Mouse (Mus musculus): Measurements from ENCODE around the gene Tnpo2.
"Not testable (repeated sequence)": the region's sequence is repeated elsewhere in the genome, so short reads cannot be mapped to it uniquely, and the experiment has no call there.

Gene Tnpo2

DNA sequence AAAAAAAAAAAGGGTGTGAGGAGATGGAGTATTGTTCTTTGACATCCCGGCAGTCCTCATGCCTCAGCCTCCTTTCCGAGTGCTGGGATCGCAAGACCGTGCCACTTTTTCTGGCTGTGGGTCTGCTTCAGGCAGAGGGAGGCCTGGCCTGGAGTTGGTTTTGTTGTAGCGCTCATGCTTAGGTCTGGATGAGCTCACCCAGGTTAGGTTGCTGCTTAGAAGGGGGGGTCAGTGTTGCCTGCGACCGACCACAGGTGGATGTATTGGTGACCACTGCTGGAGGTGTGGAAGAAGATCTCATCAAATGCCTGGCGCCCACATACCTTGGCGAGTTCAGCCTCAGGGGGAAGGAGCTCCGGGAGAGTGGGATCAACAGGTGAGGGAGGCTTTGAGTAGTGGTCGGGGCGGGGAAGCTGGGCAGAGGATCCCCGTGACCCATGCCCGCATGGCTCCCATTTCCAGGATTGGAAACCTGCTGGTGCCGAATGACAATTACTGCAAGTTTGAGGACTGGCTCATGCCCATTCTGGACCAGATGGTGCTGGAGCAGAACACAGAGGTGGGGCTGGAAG is 36.4 kb downstream of the Tnpo2 start:
- no peak for DNase-seq (ENCODE audit: low spot score)

DNA sequence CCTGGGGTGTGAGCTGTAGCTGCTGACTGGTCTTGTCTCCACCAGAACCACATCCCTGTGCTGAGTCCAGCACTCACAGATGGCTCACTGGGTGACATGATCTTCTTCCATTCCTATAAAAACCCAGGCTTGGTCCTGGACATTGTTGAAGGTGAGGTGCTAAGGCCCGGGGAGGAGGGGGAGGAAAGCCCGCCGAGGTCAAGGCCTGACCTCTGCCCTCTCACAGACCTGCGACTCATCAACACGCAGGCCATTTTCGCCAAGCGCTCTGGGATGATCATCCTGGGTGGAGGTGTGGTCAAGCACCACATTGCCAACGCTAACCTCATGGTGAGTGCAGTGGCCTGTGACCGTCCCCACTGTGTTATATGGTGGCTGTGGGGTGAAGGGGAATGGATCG is 37.5 kb downstream of the Tnpo2 start:
- DNase-seq (ENCODE audit: low spot score) = no peak

DNA sequence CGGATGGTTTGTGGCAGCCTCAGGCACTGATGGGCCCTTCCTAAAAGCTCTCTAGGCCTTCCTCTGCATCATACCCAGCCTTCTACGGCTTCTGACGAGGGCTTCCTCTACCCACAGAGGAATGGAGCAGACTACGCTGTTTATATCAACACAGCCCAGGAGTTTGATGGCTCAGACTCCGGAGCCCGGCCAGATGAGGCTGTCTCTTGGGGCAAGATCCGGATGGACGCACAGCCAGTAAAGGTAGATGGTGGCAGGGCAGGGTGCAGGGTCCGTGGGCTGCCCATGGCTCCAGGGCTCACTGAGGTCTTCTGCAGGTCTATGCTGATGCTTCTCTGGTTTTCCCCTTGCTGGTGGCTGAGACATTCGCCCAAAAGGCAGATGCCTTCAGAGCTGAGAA is 37.9 kb downstream of the Tnpo2 start:
- no peak for DNase-seq (ENCODE audit: low spot score)

DNA sequence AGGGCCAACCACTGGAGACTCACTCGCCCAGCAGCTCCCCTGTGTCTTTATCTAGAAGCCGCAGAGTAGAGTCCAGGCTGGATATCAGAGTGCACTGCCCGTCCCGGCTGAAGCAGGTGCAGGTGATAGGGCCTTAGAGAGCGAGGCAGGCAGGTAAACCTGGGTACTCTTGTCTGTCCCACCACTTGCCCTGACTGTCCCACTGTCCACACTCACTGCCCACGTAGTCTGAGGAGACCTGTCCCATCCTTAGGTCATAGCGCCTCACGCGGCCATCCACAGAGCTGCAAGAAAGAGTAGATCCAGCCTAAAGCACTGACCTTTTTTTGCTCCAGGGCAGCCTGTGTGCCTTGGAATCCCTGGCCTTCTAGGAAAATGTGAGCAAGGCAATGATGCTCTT is 39.3 kb downstream of the Tnpo2 start:
- no peak for DNase-seq (ENCODE audit: low spot score)

DNA sequence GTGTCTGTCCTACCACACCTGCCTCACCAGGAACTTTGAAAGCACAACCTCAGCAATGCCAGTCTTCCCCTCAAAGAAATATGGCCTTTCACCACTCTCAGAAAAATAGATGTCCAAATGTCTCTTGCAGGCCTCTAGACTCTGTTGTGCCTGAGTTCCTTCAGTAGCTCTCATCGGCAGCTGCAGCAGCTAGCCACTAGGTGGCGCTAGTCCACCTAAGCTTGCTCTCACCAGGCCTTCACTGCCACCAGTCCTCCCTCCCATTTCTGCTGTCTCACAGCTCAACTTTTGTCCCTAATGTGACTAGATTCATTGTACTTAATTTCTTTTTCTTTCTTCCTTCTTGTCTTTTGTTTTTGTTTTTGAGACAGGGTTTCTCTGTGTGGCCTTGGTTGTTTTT is 40.3 kb downstream of the Tnpo2 start:
- DNase-seq (ENCODE audit: low spot score) = peak; percentile 81

DNA sequence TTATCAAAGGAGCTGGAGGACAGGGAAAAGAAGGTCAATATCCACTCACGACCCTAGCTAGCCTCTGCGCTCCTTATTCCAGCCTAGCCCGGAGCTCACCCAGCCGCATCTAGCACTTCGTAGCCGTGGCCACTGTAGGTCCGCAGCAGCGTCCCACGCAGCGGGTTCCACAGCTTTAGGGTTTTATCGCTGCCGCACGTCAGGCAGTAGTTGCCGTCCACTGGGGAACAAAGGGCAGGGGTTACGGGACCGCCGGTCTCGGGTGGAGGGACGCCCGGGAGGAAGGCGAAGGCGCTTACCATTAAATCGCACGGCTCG is 43.5 kb downstream of the Tnpo2 start:
- DNase-seq (ENCODE audit: low spot score) = no peak

DNA sequence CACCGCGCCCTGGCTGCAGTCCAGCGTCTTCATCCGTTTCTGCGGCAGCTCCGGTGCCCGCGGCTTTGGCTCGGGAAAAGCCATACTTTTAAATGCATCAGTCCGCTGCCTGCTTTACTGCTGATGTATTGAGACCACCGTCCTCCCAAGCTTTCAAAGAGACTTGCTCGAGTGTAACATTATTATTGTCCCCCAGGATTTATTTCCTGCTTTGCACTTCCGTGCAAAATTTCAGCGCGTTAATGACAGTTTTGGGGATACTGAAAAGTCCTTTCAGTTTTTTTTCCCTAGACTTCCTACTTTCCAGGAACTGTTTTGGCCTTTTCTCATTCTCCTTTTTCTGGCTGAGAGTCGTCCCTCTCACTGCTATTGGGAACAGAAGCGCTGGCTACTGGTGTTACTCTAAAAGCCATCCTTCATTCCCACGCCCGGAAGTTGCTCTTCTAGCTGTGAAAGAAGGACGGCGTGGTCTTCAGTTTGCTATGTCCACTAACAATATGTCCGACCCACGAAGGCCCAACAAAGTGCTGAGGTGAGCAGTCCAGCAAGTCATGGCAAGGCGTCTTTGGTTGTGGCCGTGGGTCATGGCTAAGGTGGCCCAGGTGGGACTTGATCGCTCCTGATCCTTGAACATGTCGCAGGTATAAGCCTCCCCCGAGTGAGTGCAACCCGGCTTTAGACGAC is 44.0 kb downstream of the Tnpo2 start, which contains the start of gene Wdr83os:
TSS of gene Wdr83os (plus strand) at position 209 of the 684 bp plus-strand sequence.
- no peak for DNase-seq (ENCODE audit: low spot score)

DNA sequence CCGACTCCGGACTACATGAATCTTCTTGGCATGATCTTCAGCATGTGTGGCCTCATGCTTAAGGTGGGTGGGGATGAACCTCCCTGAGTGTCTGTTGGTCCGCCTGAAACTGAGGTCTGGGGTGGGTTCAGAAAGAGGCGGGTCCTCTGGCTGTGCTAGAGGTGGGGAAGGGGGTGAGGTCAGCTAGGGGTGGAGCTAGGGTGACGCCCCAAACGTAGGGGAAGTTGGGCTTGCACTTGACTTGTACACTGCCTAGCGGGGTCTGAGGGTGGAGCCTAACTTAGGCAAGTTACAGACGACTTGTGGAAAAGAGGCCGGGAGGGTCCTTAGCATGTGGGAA is 44.5 kb downstream of the Tnpo2 start, which contains the start of gene Wdr83:
TSS of gene Wdr83 (minus strand) at position 91 of the 340 bp plus-strand sequence.
- DNase-seq (ENCODE audit: low spot score) = no peak

DNA sequence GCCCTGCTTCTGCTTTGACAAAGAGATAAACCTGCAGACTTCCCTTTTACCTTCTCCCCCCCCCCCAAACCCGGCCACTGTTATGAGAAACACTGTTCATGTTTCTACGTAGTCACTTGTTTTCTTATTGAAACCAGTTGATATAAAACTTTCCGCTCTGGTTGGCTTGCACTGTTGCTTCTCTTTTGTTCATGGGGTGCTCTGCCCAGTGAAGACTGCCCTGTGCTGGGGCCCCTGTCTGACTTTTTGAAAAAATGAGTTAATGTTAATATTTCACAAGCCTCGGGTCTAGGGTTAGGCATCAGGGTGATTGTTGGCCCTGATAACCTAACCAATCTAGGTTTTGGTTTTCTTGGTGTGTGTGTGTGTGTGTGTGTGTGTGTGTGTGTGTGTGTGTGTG is 45.5 kb downstream of the Tnpo2 start:
- not testable (repeated sequence) for DNase-seq (ENCODE audit: low spot score)

DNA sequence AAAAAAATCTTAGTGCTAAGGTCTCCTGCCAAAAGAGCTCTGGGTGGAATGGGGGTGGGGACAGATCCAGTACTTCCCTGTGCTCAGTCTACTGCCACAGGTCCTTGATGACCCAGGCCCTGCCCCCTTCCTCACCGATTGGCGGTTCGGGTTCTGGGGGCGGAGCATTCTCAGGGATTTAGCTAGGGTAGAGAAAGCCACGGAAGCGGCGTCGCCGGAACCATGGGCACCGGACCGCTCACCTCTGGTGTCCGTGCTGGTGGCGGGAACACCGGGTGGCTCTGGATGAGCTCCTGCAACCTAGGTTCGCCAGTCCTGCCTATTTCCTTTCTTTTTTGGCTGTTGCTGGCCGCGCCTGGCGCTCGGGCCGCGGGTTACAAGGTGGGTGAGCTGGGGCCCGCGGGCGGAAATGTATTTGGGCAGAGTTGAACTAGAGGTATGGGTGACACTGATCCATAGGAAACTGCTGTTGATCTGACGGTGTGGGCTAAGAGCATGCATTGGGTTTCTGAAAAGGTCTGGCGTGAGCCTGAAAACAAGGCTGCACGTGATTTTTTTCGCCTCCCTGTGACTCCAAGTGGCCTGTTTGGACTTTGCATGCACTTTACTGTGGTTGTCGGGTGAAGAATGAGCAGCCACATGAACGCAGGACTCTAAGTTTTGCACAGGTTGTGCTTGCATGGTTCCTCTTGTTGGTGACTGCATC is 46.5 kb downstream of the Tnpo2 start, which contains the start of gene Man2b1:
TSS of gene Man2b1 (plus strand) at position 163 of the 706 bp plus-strand sequence.
- DNase-seq (ENCODE audit: low spot score) = peak; percentile 83

DNA sequence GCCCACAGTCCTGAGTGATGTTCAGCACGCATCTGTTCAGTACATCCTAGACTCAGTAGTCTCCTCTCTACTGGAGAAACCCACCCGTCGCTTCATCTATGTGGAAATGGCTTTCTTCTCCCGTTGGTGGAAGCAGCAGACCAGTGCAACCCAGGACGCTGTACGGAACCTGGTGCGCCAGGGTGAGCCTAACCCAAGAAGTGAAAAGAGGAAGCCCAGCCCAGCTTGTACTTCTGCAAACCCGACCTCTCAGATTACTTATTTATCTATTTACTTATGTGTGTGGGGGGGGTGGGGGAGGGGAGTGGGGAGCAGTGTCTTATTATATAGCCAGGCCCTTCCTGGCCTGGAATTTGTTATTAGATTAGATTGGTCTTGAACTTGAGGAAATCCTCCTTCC is 47.9 kb downstream of the Tnpo2 start:
- DNase-seq (ENCODE audit: low spot score) = no peak

DNA sequence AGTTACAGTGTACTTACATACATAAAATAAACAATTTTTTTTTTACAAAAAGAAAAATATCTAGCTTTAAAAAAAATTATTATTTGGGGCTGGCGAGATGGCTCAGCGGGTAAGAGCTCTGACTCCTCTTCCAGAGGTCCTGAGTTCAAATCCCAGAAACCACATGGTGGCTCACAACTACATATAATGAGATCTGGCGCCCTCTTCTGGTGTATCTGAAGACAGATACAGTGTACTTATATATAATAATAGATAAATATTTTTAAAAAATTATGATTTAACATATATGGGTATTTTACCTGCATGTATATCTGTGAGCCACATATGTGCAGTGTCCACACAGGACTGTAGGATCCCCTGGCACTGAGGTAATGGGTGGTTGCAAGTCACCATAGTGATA is 49.5 kb downstream of the Tnpo2 start:
- no peak for DNase-seq (ENCODE audit: low spot score)

DNA sequence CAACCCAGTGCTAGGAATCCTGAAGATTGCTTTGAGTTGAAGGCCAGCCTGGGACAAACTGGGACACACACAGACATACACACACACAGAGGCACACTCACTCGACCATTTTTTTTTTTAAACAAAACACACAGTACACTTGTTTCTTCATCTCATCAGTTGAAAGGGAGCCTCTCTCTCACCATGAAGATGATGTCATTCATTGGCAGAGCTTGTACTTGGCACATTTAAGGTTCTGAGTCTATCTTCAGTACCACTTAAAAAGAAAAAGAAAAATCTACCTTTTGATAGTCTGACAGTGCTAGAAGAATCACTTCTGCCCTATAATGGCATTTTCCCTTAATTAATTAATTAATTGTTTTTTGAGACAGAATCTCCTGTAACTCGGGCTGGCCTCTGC is 52.1 kb downstream of the Tnpo2 start:
- no peak for DNase-seq (ENCODE audit: low spot score)

DNA sequence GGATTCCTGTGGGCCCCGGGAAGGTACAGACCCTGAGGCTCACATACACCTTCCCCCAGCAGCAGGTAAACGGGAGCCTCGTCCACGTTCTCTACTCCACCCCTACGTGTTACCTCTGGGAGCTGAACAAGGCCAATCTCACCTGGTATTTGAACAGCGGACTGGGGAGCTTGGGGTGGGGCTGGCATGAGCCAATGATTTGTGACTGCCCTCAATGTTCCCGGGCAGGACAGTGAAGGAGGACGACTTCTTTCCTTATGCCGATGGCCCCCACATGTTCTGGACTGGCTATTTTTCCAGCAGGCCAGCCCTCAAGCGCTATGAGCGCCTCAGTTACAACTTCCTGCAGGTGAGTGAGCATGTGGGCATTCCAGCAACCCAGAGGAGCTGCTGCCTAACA is 54.1 kb downstream of the Tnpo2 start:
- no peak for DNase-seq (ENCODE audit: low spot score)

DNA sequence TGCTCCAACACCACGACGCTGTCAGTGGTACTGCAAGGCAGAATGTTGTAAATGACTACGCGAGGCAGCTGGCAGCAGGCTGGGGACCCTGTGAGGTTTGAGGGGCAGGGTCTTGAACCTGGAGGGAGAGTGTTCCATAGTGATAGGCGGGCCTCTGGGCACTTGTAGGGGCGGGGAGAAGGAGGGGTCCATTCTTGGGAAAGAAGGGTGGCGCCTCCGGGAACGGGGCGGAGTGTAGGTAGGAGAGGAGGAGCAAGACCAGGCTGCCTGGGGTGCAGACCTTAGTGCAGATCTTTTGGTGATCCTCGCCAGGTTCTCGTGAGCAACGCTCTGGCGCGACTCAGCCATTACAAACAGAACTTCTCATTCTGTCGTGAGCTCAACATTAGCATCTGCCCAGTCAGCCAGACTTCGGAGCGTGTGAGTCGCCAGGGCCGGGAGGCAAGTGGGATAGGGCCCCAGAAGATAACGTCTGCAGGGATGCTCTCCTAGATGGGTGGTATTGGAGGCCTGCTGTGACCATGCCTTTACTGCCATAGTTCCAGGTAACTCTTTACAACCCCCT is 54.9 kb downstream of the Tnpo2 start:
- DNase-seq (ENCODE audit: low spot score) = no peak

DNA sequence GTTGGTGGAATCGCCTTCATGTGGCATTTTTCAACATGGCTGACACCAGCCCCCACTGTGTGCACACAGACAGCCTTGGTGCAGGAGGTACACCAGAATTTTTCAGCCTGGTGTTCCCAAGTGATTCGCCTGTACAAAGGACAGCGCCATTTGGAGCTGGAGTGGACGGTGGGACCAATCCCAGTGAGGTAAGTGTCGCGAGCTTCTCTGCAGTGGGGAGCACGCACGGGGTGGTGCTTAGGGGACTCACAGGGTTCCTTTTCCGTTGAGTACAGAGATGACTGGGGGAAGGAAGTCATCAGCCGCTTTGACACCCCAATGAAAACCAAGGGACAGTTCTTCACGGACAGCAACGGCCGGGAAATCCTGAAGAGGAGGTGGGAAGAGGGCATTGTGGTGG is 58.3 kb downstream of the Tnpo2 start:
- DNase-seq (ENCODE audit: low spot score) = no peak

DNA sequence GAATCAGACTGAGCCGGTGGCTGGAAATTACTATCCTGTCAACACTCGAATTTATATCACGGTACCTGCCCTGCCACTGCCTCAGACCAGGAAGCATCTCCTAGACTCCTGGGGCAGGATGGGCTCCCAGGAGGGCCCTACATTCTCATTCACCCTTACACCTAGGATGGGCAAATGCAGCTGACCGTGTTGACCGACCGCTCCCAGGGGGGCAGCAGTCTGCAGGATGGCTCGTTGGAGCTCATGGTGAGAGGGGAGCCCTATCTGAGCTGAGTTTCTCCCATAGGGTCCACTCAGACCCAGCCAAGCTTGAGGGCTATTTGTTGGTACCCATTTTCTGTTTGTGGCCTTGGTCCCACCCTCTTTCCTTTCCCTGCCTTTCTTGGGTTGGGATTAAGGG is 58.9 kb downstream of the Tnpo2 start:
- no peak for DNase-seq (ENCODE audit: low spot score)

DNA sequence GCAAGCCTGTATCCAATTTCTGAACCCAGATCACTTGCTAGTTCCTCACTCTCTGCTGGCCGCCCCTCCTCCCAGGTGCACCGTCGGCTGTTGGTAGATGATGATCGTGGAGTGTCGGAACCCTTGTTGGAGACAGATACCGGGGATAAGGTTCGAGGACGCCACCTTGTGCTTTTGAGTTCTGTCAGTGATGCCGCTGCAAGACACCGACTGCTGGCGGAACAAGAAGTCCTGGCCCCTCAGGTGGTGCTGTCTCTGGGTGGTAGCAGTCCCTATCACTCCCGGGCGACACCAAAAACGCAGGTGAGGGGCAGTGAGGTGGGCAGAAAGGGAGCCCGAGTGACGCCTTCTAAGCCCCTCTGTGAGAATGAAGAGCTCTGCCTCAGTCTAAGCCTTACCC is 59.5 kb downstream of the Tnpo2 start:
- DNase-seq (ENCODE audit: low spot score) = no peak

DNA sequence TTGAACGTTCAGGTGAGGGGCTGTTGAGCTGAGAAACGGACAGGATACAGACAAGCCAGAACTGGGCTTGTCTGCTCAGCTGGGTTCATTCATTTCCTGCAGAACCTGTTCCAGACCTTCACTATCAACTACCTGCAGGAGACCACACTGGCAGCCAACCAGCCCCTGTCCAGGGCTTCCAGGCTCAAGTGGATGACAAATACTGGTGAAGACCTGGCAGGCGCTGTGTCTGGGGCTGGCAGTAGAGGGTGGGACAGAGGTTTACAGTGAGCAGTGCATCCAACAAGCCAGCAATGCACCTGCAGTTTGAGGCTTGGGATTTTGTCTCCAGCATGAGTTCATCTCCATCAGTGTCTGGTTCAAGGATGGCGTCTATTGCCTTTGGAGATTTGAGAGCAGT is 60.1 kb downstream of the Tnpo2 start:
- no peak for DNase-seq (ENCODE audit: low spot score)

DNA sequence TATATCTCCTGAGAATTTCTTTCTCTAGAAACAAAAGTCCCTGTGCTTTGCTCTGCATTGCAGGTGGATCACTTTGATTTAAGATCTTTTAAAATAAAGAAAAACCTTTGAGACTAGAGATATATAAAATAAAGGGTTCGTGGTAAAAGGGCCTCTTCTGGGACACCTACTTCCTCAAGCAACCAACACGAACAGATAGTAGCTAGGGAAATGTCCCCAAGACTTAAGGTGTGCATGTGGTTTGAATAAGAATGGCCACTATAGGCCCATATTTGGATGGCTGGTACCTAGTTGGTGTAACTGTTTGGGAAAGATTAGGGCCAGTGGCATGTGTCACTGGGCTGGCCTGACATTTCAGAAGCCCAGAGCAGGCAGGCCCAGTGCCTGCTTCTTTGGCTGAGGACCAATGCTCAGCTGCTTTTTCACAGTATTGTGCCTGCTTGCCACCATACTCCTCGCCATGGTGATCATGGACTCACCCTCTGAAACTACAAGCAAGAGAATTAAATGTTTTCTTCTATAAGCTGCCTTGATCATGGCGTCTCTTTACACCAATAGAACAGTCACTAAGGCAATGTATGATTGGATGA is 63.5 kb downstream of the Tnpo2 start:
- DNase-seq (ENCODE audit: low spot score) = no peak
